Mouse (Mus musculus): ENCODE results near the gene Snx15. TPM values are rescaled to one million over a fixed set of nuclear protein-coding genes. Genes with fewer than 3 reads are reported as not detected.

The Snx15 gene
- total and polyA plus RNA-seq, 3 experiments, result 15.3 to 15.7 (median 15.6) TPM

- Histone ChIP-seq H3K27ac (ENCODE audit: insufficient read depth, low read depth) (peak within 1 kb of the TSS; percentile 80), H3K9me3 (replicated peaks; ENCODE audit: low read length) (peaks cover 2% of the 10 kb centered on the region), H3K4me1 (ENCODE audit: control insufficient read depth in 1 of 2, insufficient read depth in 2 of 2) (peaks cover 8% of the 10 kb centered on the region in 2 experiments), H3K9ac (ENCODE audit: insufficient read depth, low read depth) (peak within 1 kb of the TSS; percentile 77), H3K4me2 (ENCODE audit: insufficient read depth, low read depth, poor library complexity, severe bottlenecking) (peak within 1 kb of the TSS; percentile 48), H3K79me2 (replicated peaks; ENCODE audit: control insufficient read depth, extremely low read depth, insufficient read depth, poor library complexity, severe bottlenecking) (no peaks in the 10 kb centered on the region), H3K4me3 (replicated peaks in 1 of 3; ENCODE audit: low read depth in 2 of 3, low read length in 2 of 3, poor library complexity in 1 of 3) (peak within 1 kb of the TSS; percentile 61 to 87 (median 79)), H3K27me3 (replicated peaks) (peaks cover 7% of the 10 kb centered on the region), H3K36me3 (replicated peaks in 1 of 2; ENCODE audit: control insufficient read depth in 1 of 2, insufficient read depth in 1 of 2, low read length in 1 of 2) (peaks cover 4 to 17% of the 10 kb centered on the region in 2 experiments)
- dilution Hi-C loops (cut with MboI; ENCODE audit: extremely low pct_ligation_motif_present, extremely low pct_unique_long_range_greater_than_20kb, low sequenced_read_pairs) (no loop called here), in situ Hi-C loops (cut with MboI; ENCODE audit: low pct_ligation_motif_present, low pct_unique_long_range_greater_than_20kb, low sequenced_read_pairs) (no loop called here)
- 0 out of 2 replicates have a peak, but pooled peaks have one; percentile 3 for TF ChIP-seq ETS1 (conservative IDR thresholded peaks at IDR 0.05; ENCODE audit: low read depth, low read length)
- no peak for TF ChIP-seq CHD2 (IDR thresholded peaks at IDR 0.05; ENCODE audit: low read length)
- peak; percentile 47 for TF ChIP-seq RAD21 (IDR thresholded peaks at IDR 0.05; ENCODE audit: low read depth, low read length)
- 0 out of 2 replicates have a peak, but pooled peaks have one; percentile 29 for TF ChIP-seq ELF1 (IDR thresholded peaks at IDR 0.05; ENCODE audit: low read depth, low read length)
- no peak for TF ChIP-seq KAT2A (IDR thresholded peaks at IDR 0.05; ENCODE audit: insufficient replicate concordance, low read length)
- no peak for TF ChIP-seq RCOR1 (conservative IDR thresholded peaks at IDR 0.05; ENCODE audit: low read depth, low read length)
- no peak; the same call in 1 of the 2 replicates for TF ChIP-seq E2F4 (IDR thresholded peaks at IDR 0.05; ENCODE audit: insufficient replicate concordance, low read depth, low read length)
- TF ChIP-seq SMC3 (IDR thresholded peaks at IDR 0.05; ENCODE audit: low read depth, low read length), result peak; percentile 43
- peak; percentile 65 for TF ChIP-seq MYC (IDR thresholded peaks at IDR 0.05; ENCODE audit: low read depth, low read length)
- no peak for TF ChIP-seq USF2 (conservative IDR thresholded peaks at IDR 0.05; ENCODE audit: low read depth, low read length)
- peak; percentile 73 for TF ChIP-seq TBP (conservative IDR thresholded peaks at IDR 0.05; ENCODE audit: low read depth, low read length)
- peak; percentile 10; the same call in 1 of the 2 replicates for TF ChIP-seq HCFC1 (IDR thresholded peaks at IDR 0.05; ENCODE audit: low read depth, low read length)
- no peak for TF ChIP-seq USF1 (IDR thresholded peaks at IDR 0.05; ENCODE audit: low read depth, low read length)
- peak; percentile 60 to 70 for TF ChIP-seq CTCF (conservative IDR thresholded peaks at IDR 0.05 in 1 of 2, IDR thresholded peaks at IDR 0.05 in 1 of 2; ENCODE audit: low read depth in 2 of 2, low read length in 2 of 2)
- no peak for TF ChIP-seq ZMIZ1 (IDR thresholded peaks at IDR 0.05; ENCODE audit: low read depth, low read length)
- TF ChIP-seq MAFK (IDR thresholded peaks at IDR 0.05; ENCODE audit: insufficient replicate concordance, low read length), result no peak
- no peak for TF ChIP-seq TCF12 (IDR thresholded peaks at IDR 0.05; ENCODE audit: low read depth, low read length)
- peak; percentile 29; the same call in 1 of the 2 replicates for TF ChIP-seq MXI1 (IDR thresholded peaks at IDR 0.05; ENCODE audit: low read depth, low read length)
- no peak for TF ChIP-seq PAX5 (IDR thresholded peaks at IDR 0.05; ENCODE audit: low read length)
- DNase-seq (ENCODE audit: extremely low read depth), result peak; percentile 94
Observed at GRCm38 (mm10) chr19:6141394-6141749, 13.3 kb upstream of the Snx15 start, which contains the start of gene Arl2. Arl2 (minus strand) TSS chr19:6141548.

- in situ Hi-C loops (cut with MboI; ENCODE audit: low pct_ligation_motif_present, low pct_unique_long_range_greater_than_20kb, low sequenced_read_pairs), result no loop called here
- Histone ChIP-seq H3K4me2 (ENCODE audit: insufficient read depth, low read depth, poor library complexity, severe bottlenecking) (peak within 1 kb of the TSS; percentile 48), H3K9ac (ENCODE audit: insufficient read depth, low read depth) (peak within 1 kb of the TSS; percentile 77), H3K36me3 (replicated peaks in 1 of 2; ENCODE audit: control insufficient read depth in 1 of 2, insufficient read depth in 1 of 2, low read length in 1 of 2) (peaks cover 4 to 22% of the 10 kb centered on the region in 2 experiments), H3K79me2 (replicated peaks; ENCODE audit: control insufficient read depth, extremely low read depth, insufficient read depth, poor library complexity, severe bottlenecking) (no peaks in the 10 kb centered on the region), H3K4me3 (replicated peaks in 1 of 3; ENCODE audit: low read depth in 2 of 3, low read length in 2 of 3, poor library complexity in 1 of 3) (peak within 1 kb of the TSS; percentile 61 to 87 (median 79)), H3K9me3 (replicated peaks; ENCODE audit: low read length) (peaks cover 2% of the 10 kb centered on the region), H3K27me3 (replicated peaks) (peaks cover 4% of the 10 kb centered on the region), H3K27ac (ENCODE audit: insufficient read depth, low read depth) (peak within 1 kb of the TSS; percentile 80), H3K4me1 (ENCODE audit: control insufficient read depth in 1 of 2, insufficient read depth in 2 of 2) (peaks cover 8% of the 10 kb centered on the region in 2 experiments)
- DNase-seq (ENCODE audit: extremely low read depth), result peak; percentile 94
- dilution Hi-C loops (cut with MboI; ENCODE audit: extremely low pct_ligation_motif_present, extremely low pct_unique_long_range_greater_than_20kb, low sequenced_read_pairs), result no loop called here
- TF ChIP-seq HCFC1 (IDR thresholded peaks at IDR 0.05; ENCODE audit: low read depth, low read length), result peak; percentile 61
- TF ChIP-seq USF1 (IDR thresholded peaks at IDR 0.05; ENCODE audit: low read depth, low read length), result peak; percentile 99
- 0 out of 2 replicates have a peak, but pooled peaks have one; percentile 53 for TF ChIP-seq KAT2A (IDR thresholded peaks at IDR 0.05; ENCODE audit: insufficient replicate concordance, low read length)
- no peak for TF ChIP-seq MAZ (IDR thresholded peaks at IDR 0.05; ENCODE audit: low read depth, low read length)
- TF ChIP-seq E2F4 (IDR thresholded peaks at IDR 0.05; ENCODE audit: insufficient replicate concordance, low read depth, low read length), result peak; percentile 30; the same call in 1 of the 2 replicates
- TF ChIP-seq USF2 (conservative IDR thresholded peaks at IDR 0.05; ENCODE audit: low read depth, low read length), result peak; percentile 97
- peak; percentile 50 for TF ChIP-seq CHD2 (IDR thresholded peaks at IDR 0.05; ENCODE audit: low read length)
- peak; percentile 92 for TF ChIP-seq MAX (IDR thresholded peaks at IDR 0.05; ENCODE audit: low read length)
- TF ChIP-seq JUN (IDR thresholded peaks at IDR 0.05; ENCODE audit: insufficient read depth, low read depth, low read length), result no peak
- TF ChIP-seq RCOR1 (conservative IDR thresholded peaks at IDR 0.05; ENCODE audit: low read depth, low read length), result no peak
- TF ChIP-seq MEF2A (IDR thresholded peaks at IDR 0.05; ENCODE audit: borderline replicate concordance, low read depth, low read length), result peak; percentile 28
- peak; percentile 44; the same call in 1 of the 2 replicates for TF ChIP-seq SMC3 (IDR thresholded peaks at IDR 0.05; ENCODE audit: low read depth, low read length)
- TF ChIP-seq MYC (IDR thresholded peaks at IDR 0.05; ENCODE audit: low read depth, low read length), result no peak
- TF ChIP-seq ZMIZ1 (IDR thresholded peaks at IDR 0.05; ENCODE audit: low read depth, low read length), result peak; percentile 42; the same call in 1 of the 2 replicates
- no peak; the same call in 1 of the 2 replicates for TF ChIP-seq ELF1 (IDR thresholded peaks at IDR 0.05; ENCODE audit: low read depth, low read length)
- no peak for TF ChIP-seq PAX5 (IDR thresholded peaks at IDR 0.05; ENCODE audit: low read length)
- TF ChIP-seq NELFE (IDR thresholded peaks at IDR 0.05; ENCODE audit: low read depth, low read length), result peak; percentile 86
- TF ChIP-seq RAD21 (IDR thresholded peaks at IDR 0.05; ENCODE audit: low read depth, low read length), result no peak
- peak; percentile 84 for TF ChIP-seq SIN3A (IDR thresholded peaks at IDR 0.05; ENCODE audit: low read length)
- TF ChIP-seq TCF12 (IDR thresholded peaks at IDR 0.05; ENCODE audit: low read depth, low read length), result no peak; the same call in none of the 2 replicates
- peak; percentile 73; the same call in 1 of the 2 replicates for TF ChIP-seq CHD1 (IDR thresholded peaks at IDR 0.05; ENCODE audit: low read depth, low read length)
Observed at GRCm38 (mm10) chr19:6140678-6141393, 12.7 kb upstream of the Snx15 start, which contains the start of gene Batf2. Batf2 (plus strand) TSS chr19:6140983.

Data from CH12.LX (cell line).